Mouse (Mus musculus) layer of hippocampus, adult 2 months (tissue): Measurements from ENCODE around the gene Lyl1. TPM values are rescaled to one million over a fixed set of nuclear protein-coding genes. Genes with fewer than 3 reads are reported as not detected.
A peak's percentile ranks its signal among the peaks of the same experiment; 100 is the strongest.

Experiments
- DNase-seq, 2 experiments: peaks; one replicate each; pipeline ENCODE4 v3.0.0; 2022; ENCODE audit warnings: low spot score in 2 of 2
- H3K27ac ChIP-seq: fragments of 200-600 bp; 2 replicates; pipeline ENCODE4 v1.8.1; 2022
- H3K4me3 ChIP-seq: fragments of 200-600 bp; 2 replicates; pipeline ENCODE4 v1.8.1; 2022; ENCODE audit warnings: mild to moderate bottlenecking
- CTCF ChIP-seq: fragments of 200-600 bp; conservative IDR thresholded peaks from 2 replicates; pipeline ENCODE4 v1.8.1; 2022; ENCODE audit warnings: antibody characterized with exemption, mild to moderate bottlenecking, moderate library complexity
- total RNA-seq, 2 experiments: library from RNA; stranded (reverse); gene quantifications; 2 replicates each; pipeline ENCODE4 v1.2.3; 2021

Gene Lyl1
- total RNA-seq, 2 experiments from 2014 or later: 2.3 to 2.6 TPM

DNA sequence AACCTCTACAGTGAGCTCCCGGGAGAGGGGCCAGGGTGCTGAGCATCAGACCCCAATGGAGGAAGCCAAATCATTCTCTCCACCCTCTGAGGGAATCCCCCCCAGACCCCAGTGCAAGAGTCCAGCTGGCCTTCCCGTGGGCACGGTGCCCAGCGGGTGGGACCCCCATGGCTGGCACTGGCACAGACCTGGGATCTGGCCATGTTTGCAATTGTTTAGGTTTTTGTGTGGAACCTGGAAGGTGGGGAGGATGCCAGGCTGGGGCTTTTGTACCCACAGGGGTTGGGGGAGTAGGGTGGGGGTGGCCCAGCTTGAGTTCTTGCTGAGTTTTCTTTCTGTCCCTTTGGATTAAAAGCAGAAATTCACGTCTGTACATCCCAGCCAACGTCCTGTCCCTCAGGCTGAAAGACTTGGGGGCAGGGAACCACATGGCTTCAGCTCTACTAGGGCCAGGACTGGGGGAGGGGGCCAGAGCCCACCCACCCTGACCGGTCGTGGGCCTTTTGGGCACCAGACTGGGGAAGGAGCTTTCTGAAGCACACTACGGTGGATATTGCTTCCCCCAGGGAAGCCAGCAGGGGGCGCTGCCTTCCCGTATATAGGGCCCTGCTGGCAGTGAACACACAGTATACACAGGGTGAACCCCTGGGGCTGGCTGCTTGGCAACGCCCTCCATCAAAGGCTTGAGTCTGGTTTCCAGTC lies 7.7 kb downstream of the Lyl1 start:
- TF ChIP-seq CTCF: peak; percentile 97
- Histone ChIP-seq H3K4me3 (no peak overlapping the region), H3K27ac (peak overlapping the region; percentile 71)
- peak; percentile 81 to 90 for DNase-seq

DNA sequence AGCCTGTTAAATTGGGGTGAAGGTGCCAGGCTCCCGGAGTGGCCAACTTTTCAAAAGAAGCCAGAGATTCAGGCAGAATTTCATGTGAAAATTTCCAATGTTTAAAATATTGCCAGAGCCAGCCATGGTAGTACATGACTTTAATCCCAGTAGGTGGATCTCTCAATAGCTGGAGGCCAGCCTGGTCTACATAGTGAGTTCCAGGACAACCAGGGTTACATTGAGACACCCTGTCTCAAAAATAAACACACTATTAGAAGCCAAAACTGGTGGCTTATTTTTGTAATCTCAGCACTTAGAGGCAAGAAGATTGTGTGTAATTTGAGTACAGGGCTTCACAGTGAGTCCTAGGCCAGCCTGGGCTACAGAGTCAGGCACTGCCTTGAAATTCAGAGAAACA lies 8.7 kb downstream of the Lyl1 start:
- DNase-seq: no peak
- peak overlapping the region; percentile 84 for H3K27ac ChIP-seq
- no peak for TF ChIP-seq CTCF
- no peak overlapping the region for H3K4me3 ChIP-seq

DNA sequence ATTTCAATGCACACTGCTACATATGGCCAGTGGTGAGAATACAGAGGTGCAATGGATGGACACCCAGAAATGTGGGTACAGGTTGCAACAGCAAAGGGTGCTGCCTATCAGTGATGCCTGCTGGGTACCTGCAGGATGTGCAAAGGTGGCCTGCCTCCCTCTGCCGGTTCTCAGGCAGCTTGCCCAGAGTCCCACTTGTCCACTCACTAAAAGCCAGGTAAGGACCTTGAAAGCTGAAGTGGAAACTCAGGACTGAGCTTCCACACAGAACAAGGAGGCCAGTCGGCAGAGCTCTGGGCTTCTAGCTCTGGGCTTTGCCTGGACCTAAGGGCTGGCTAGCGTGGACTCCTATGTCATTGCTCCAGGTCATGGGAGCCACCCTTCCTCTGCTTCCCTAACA lies 10.1 kb downstream of the Lyl1 start:
- Histone ChIP-seq H3K4me3 (no peak overlapping the region), H3K27ac (peak overlapping the region; percentile 84)
- DNase-seq: no peak
- TF ChIP-seq CTCF: no peak

DNA sequence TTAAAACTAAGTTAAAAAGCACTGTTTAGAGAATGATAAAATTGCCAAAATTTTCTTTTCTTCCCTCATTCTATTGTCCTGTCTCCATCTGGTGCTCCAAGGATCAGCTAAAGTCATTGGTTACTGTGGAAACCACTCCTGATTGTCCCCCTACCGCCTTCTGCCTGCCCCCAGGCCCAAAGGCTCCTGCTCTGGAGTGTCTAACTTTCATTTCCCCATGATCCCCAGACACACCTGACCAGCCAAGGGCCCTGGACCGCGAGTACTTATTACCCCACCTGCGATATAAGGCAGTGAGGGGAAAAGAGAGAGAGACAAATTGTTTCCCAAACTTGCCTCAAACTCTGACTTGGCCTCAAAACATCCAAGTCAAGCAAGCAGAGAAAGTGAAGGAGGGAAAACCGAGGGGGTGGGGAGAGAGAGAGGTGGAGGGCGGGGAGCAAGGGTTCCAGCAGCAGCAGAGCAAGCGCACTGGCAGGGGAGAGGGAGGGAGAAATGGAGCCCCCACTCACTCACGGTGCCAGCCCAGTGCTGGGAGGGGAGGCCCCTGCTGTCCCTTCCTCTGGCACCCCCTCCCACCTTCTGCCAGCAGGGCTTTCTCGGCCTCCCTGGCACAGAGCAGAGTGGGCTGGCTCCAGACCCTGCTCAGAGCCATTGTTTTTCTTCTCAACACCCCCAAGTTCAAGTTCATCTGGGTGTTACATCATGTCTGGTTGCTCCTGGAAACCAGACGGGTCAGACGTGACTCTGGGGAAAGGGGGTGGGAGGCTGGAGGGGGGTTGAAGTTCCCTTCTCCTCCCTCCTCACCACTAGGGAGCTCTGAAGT lies 10.9 kb downstream of the Lyl1 start:
- H3K4me3 ChIP-seq: no peak overlapping the region
- peak in 1 of 2 experiments; percentile 68 for DNase-seq
- peak overlapping the region; percentile 84 for H3K27ac ChIP-seq
- 0 out of 2 replicates have a peak, but pooled peaks have one; percentile 10 for TF ChIP-seq CTCF

DNA sequence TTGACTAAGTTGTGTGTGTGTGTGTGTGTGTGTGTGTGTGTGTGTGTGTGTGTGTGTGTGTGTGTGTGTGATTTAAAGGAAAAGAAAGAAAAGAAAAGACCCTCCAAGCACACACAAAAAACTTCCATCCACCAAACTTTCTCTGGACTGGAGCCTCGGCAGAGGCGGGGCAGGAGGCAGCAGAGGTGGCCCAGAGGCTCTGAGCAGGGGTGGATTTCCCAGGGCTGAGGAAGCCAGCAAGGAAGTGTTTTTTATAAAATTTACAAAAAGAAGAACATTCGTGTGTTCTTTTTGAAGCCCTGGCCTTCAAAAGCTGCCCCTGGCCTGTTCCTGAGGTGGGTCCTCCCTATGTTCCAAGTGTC lies 11.5 kb downstream of the Lyl1 start:
- H3K4me3 ChIP-seq: no peak overlapping the region
- no peak for TF ChIP-seq CTCF
- peak overlapping the region; percentile 85 for H3K27ac ChIP-seq
- DNase-seq: no peak

DNA sequence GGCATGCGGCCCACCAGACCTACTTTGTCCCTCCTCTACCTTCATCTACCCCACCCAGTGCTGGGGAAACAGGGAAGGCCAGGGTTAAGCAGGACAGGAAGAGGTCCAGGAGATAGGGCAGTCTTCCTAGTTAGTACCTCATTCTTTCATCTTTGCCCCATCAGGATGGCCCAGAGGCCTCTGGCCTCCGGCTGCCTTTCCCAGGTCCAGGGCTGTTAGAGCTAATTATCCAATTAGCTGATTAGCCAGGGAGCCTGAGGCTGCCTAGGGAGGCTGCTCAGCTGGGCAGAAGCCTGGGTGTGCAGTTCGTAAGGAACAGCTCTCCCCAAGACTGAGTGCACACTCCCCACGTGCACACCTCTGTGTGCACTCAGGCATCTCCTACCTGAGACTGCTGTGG lies 12.1 kb downstream of the Lyl1 start:
- Histone ChIP-seq H3K27ac (peak overlapping the region; percentile 85), H3K4me3 (no peak overlapping the region)
- no peak for DNase-seq
- no peak for TF ChIP-seq CTCF

DNA sequence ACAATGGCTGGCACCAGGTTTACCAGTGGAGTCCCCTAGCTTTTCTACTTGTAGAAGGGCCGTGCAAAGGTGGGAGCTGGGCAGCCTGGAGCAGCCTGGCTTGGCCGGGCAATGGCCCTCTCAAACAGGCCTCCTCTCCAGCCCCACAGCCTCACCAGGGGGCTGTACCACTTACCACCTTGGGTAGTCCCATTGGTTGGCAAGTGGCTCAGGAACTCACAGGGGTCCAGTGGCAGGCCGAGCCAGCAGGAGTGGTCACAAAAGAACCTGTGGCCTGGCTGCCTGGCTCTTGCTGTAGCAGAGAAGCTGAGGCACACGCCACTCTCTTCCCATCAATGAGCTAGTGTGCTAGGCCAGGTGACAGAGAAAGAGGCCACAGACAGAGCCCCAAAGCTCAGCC lies 12.9 kb downstream of the Lyl1 start:
- no peak for TF ChIP-seq CTCF
- no peak for DNase-seq
- no peak overlapping the region for H3K4me3 ChIP-seq
- H3K27ac ChIP-seq: peak overlapping the region; percentile 85

DNA sequence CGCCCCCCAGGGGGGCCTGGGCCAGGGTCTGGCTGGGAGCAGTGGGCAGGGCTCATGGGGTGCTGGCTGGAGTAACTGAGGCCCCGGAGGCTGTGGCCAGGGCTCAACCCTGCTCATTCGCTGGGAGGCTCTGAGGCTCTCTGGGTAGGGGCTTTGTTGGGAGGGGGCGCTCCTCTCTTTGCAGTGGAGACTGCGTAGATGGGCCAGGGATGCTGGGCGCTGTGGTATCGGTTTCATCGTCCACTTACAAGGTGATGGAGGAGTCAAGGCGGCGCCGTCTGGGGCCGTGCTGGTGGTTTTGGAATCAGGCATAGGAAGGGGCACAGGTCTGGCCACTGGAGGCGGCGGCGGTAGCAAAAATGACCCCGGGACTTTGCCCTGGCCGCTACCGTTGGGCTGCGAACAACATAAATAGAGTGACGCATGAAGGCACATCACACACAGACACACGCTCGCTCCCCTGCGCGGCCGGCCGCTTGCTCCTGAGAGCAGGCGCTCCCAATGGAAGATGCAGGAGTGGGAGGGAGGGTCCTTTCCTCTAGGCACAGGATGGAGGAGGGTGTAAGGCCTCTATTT lies 14.7 kb downstream of the Lyl1 start:
- Histone ChIP-seq H3K4me3 (no peak overlapping the region), H3K27ac (peak overlapping the region; percentile 85)
- no peak for TF ChIP-seq CTCF
- no peak for DNase-seq

DNA sequence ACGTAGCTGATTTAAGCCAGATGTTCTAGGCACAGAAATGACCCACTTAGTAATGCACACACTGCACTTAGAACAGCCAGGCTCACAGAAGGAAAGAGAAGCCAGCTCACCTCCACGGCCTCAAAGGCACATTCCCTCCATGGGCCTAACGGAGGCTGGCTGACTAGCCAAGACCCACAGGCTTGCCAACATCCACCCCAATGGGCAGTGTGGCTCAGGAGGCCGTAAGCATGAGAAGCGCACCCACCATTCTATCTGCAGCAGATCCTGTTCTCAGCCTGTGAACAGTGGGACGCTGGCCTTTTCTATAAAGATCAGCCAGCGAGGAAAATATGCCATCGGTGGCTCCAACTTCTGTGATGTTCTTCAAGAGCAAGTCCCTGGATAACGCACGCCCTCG lies 15.5 kb downstream of the Lyl1 start:
- no peak for TF ChIP-seq CTCF
- Histone ChIP-seq H3K27ac (peak overlapping the region; percentile 32), H3K4me3 (no peak overlapping the region)
- DNase-seq: no peak

DNA sequence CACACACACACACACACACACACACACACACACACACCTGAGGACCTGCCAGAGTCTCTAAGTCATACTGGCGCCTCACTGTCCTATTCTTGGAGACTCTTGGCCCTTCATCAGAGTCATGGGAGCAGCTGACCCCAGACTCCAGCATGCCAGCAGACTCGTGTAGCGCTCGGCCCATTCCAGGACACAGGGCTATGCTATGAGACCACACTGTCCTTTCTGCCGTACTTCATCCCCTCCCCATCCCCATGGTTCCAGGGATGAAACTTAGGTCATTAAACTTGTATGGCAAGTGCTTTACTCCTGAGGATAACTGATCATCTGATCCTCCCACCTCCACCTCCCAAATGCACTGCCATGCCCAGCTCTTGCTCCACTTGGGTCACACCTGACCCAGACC lies 17.2 kb downstream of the Lyl1 start:
- no peak for TF ChIP-seq CTCF
- DNase-seq: no peak
- peak overlapping the region; percentile 93 for H3K27ac ChIP-seq
- no peak overlapping the region for H3K4me3 ChIP-seq

DNA sequence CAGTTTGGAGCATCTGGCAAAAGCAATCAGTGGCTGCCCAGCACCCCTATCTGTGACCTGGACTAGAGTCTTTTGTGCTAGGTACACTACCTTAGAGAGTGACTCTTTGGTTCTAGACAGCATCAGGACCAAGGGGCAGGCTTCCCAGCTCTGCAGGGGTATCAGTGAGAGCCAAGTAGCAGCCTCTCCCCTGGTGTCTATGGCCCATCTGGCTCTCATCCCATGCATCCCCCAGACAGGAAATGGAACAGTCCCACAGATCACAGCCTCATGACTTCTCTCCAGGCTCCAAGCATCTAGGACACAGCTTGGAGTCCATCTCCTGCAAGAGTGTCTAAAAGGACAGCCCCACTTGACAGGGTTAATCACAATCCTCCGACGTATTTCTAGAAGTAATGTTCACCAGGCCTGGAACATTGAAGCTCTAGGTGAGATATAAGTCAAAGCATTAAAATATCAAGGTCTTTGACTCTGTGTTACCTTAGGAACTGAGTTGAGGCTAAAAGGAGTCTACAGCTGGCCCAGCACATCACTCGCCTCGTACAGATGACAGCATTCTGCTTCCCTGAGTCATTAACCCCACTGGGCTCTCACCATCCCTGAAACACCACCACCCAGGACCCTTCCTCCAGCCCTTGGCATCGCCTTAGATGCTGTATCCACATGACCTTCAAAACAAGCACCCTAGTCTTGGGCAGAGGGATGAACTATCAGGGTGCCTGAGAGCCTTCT lies 17.9 kb downstream of the Lyl1 start:
- Histone ChIP-seq H3K27ac (peak overlapping the region; percentile 93), H3K4me3 (no peak overlapping the region)
- no peak for TF ChIP-seq CTCF
- no peak for DNase-seq

DNA sequence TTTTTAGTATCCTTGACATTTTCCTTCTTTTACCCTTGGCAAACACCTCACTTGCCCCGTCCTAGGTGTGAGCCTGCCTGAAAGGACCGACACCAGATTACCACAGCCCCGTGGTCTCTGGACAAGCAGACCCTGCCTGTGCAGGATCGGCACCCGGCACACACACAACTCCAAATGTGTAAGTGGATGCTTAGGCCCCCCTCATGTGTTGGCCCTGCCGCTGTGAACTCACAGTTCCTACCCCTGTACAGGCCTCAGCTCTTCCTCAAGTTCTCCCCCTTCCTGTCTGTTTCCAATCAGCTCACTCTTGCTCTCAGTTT lies 21.2 kb downstream of the Lyl1 start:
- Histone ChIP-seq H3K4me3 (no peak overlapping the region; the same call in 1 of the 2 replicates), H3K27ac (peak overlapping the region; percentile 93)
- TF ChIP-seq CTCF: no peak
- DNase-seq: no peak
